Mouse (Mus musculus): ENCODE data around the gene Tgm1. TPM values are rescaled to one million over a fixed set of nuclear protein-coding genes. Genes with fewer than 3 reads are reported as not detected.

Gene Tgm1
- polyA plus RNA-seq (2012) = 4.6 and 5.6 TPM in 2 replicates

DNA sequence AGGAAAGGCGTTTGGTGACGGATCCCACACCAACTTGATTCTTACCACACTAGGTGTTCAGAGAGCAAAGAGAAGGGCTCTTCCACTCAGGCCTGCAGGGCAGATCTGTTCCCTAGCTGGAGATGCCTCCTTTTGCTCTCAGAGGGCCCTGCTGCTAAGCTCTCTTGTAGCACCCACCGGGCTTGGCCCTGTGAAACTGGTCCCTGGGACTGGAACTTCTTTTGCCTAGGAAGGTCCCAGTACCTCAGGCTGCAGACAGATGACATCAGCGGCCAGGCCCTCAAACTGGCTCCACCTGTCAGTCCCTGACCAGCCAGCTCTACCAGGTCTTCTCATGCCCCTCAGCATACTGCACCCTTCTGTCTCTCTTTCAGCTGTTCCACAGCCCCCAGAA, at the start of gene Tgm1:
TSS of gene Tgm1 (minus strand) at position 198 of the 394 bp plus-strand sequence.

GRCm38 (mm10) chr14:55761163-55761562, 47.4 kb upstream of the Tgm1 start, which contains the start of gene Ltb4r2:
Gene Ltb4r2, plus strand, starts transcription at chr14:55761428.

GRCm38 (mm10) chr14:55758363-55758784, 44.6 kb upstream of the Tgm1 start, which contains the start of gene Cideb:
Gene Cideb, minus strand, starts transcription at chr14:55758458.

GRCm38 (mm10) chr14:55745180-55745860, 31.6 kb upstream of the Tgm1 start, which contains the start of the genes Dhrs1 and Nop9:
Gene Dhrs1, minus strand, starts transcription at chr14:55745690.
Gene Nop9, plus strand, starts transcription at chr14:55745693.

DNA sequence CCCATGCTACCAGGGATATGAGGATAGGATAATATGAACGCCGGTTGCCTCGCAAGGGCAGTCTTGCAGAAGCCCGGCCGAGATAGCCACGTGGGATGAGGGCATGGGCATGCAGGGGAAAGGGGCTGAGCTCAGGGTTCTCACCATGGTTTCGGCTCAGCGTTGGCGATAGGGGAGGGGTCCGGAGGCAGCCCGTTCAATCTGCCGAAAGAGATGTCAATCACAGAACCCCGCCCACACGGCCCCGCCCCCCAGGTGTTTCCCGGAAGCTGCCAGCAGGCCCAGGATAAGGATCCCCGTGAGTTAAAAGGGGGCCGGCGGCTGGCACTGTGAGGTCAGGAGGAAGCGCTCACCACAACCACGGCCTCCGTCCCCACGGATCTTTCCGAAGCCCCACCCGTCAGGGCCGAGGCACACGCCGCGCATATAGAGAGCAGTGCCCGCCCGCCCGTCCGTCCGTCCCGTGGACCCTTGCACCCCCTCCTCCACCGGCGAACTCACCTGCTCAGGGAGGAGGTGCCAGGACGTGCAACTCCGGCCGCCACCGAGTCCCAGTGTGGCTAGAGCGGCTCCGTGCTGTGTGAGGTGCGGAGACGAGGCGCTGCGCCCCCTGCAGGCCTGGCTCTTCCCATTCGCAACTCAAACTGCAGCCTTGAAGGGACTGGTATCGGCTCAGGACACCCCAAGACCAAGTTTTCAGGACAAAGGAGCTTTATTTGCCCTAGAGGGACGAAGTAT, 8.1 kb upstream of the Tgm1 start, which contains the start of gene Rabggta:
TSS of gene Rabggta (minus strand) at position 564 of the 738 bp plus-strand sequence.

GRCm38 (mm10) chr14:55681160-55682117, 32.3 kb downstream of the Tgm1 start, which contains the start of gene Tinf2:
Gene Tinf2, minus strand, starts transcription at chr14:55681820.

DNA sequence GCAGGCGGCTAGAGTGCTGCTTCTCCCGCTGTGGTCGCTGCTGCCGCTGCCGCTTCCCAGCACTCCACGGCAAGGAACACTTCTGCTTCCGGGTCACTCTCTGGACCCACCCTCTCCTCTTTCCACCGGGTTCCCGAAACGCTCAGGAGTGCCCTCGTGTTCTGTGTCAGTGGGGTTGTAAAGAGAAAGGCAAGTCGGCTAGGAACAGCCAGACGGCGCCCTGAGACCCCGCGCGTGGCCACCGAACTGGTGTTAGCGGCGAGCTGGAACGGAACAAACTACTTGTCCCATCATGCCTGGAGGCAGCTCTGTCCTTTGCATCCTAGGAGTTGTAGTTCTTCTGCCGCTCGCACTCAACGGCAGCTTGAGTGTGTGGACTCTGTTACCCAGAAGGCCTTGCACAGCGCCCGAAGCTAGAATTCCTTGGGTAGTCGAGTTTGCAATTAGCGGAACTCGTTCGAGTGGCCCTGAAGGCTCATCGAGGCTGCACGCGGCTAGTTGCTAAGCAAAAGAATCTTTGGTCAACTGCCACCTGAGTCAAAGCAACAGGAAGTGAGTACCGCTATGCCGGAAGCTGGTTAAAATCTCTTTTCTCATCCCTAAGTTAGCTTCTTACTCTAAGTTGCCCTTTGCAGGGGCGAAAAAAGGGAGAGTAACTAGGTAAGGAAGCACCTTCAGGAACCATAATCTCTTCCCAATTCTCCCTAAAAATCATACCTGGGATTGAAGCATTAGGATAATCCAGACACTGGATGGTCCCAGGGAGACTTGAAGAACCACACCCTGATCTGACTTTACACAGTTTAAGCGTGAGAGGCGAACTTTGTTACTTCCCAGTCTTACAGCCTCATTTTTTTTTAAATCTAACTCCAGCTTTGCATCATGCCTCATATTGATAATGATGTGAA, 41.6 kb downstream of the Tgm1 start, which contains the start of the genes Gmpr2 and Nedd8:
TSS of gene Gmpr2 (plus strand) at position 109 of the 908 bp plus-strand sequence.
TSS of gene Nedd8 (minus strand) at position 292 of the 908 bp plus-strand sequence.

GRCm38 (mm10) chr14:55659960-55660573, 53.7 kb downstream of the Tgm1 start, which contains the start of gene Mdp1:
Gene Mdp1, minus strand, starts transcription at chr14:55660508.

Other genes starting within 250 kb of the Tgm1 start
- 104 TPM in 2 replicates for gene Dhrs4, start 235.2 kb downstream of the Tgm1 start, polyA plus RNA-seq (2012)
- 4.3 and 4.5 TPM in 2 replicates for gene Carmil3, start 223.3 kb downstream of the Tgm1 start, polyA plus RNA-seq (2012)
- gene Cpne6, start 203.5 kb downstream of the Tgm1 start, polyA plus RNA-seq (2012) = not detected in 2 replicates
- gene Nrl, start 188.9 kb downstream of the Tgm1 start, polyA plus RNA-seq (2012) = not detected in 2 replicates
- 86.4 and 95.5 TPM in 2 replicates for gene Pck2, start 173.7 kb downstream of the Tgm1 start, polyA plus RNA-seq (2012)
- gene Dcaf11, start 153.9 kb downstream of the Tgm1 start, polyA plus RNA-seq (2012) = 55.9 and 75.4 TPM in 2 replicates
- 0.47 and 0.96 TPM in 2 replicates for gene A730061H03Rik, start 153.5 kb downstream of the Tgm1 start, polyA plus RNA-seq (2012)
- 0.60 and 1.2 TPM in 2 replicates for gene Fitm1, start 138.3 kb downstream of the Tgm1 start, polyA plus RNA-seq (2012)
- gene Psme1, start 135.8 kb downstream of the Tgm1 start, polyA plus RNA-seq (2012) = 244 and 281 TPM in 2 replicates
- 8.4 and 8.5 TPM in 2 replicates for gene Emc9, start 128.6 kb downstream of the Tgm1 start, polyA plus RNA-seq (2012)
- gene Psme2, start 122.8 kb downstream of the Tgm1 start, polyA plus RNA-seq (2012) = 82.1 TPM in 2 replicates
- 31.2 and 32.0 TPM in 2 replicates for gene Rnf31, start 122.2 kb downstream of the Tgm1 start, polyA plus RNA-seq (2012)
- gene Irf9, start 110.4 kb downstream of the Tgm1 start, polyA plus RNA-seq (2012) = 88.9 and 109 TPM in 2 replicates
- gene Rec8, start 95.9 kb downstream of the Tgm1 start, polyA plus RNA-seq (2012) = 18.2 and 29.4 TPM in 2 replicates
- gene Ipo4, start 78.0 kb downstream of the Tgm1 start, polyA plus RNA-seq (2012) = 62.9 and 90.9 TPM in 2 replicates
- gene Gm49378, start 76.0 kb downstream of the Tgm1 start, polyA plus RNA-seq (2012) = 1.4 and 1.5 TPM in 2 replicates
- gene Tm9sf1, start 70.1 kb downstream of the Tgm1 start, polyA plus RNA-seq (2012) = 19.0 and 19.4 TPM in 2 replicates
- 0.07 TPM in 1 of 2 replicates, not detected in the other for gene Tssk4, start 63.7 kb downstream of the Tgm1 start, polyA plus RNA-seq (2012)
- gene Mdp1, start 53.4 kb downstream of the Tgm1 start, polyA plus RNA-seq (2012) = 13.6 and 17.8 TPM in 2 replicates
- 23.9 and 24.7 TPM in 2 replicates for gene Gmpr2, start 42.0 kb downstream of the Tgm1 start, polyA plus RNA-seq (2012)
- 102 and 110 TPM in 2 replicates for gene Nedd8, start 41.8 kb downstream of the Tgm1 start, polyA plus RNA-seq (2012)
- 31.6 and 41.8 TPM in 2 replicates for gene Tinf2, start 32.1 kb downstream of the Tgm1 start, polyA plus RNA-seq (2012)
- 30.6 and 31.0 TPM in 2 replicates for gene Rabggta, start 8.3 kb upstream of the Tgm1 start, polyA plus RNA-seq (2012)
- gene Dhrs1, start 31.8 kb upstream of the Tgm1 start, polyA plus RNA-seq (2012) = 3.9 and 5.5 TPM in 2 replicates
- 30.4 and 53.0 TPM in 2 replicates for gene Nop9, start 31.8 kb upstream of the Tgm1 start, polyA plus RNA-seq (2012)
- 0.31 and 0.45 TPM in 2 replicates for gene Cideb, start 44.5 kb upstream of the Tgm1 start, polyA plus RNA-seq (2012)
- 0.83 and 1.1 TPM in 2 replicates for gene Ltb4r2, start 47.5 kb upstream of the Tgm1 start, polyA plus RNA-seq (2012)
- 33.3 and 45.8 TPM in 2 replicates for gene Ltb4r1, start 52.0 kb upstream of the Tgm1 start, polyA plus RNA-seq (2012)
- gene Adcy4, start 70.2 kb upstream of the Tgm1 start, polyA plus RNA-seq (2012) = 0.09 and 0.10 TPM in 2 replicates
- gene Ripk3, start 74.9 kb upstream of the Tgm1 start, polyA plus RNA-seq (2012) = 63.9 and 71.4 TPM in 2 replicates
- gene Nfatc4, start 109.2 kb upstream of the Tgm1 start, polyA plus RNA-seq (2012) = 0.15 and 0.40 TPM in 2 replicates
- gene Nynrin, start 140.1 kb upstream of the Tgm1 start, polyA plus RNA-seq (2012) = 4.9 and 6.6 TPM in 2 replicates
- gene Cbln3, start 170.5 kb upstream of the Tgm1 start, polyA plus RNA-seq (2012) = 0.09 and 0.34 TPM in 2 replicates
- 10.5 and 16.6 TPM in 2 replicates for gene Khnyn, start 171.0 kb upstream of the Tgm1 start, polyA plus RNA-seq (2012)
- gene Sdr39u1, start 186.4 kb upstream of the Tgm1 start, polyA plus RNA-seq (2012) = 10.6 and 15.2 TPM in 2 replicates
- 0.06 TPM in 1 of 2 replicates, not detected in the other for gene Cma1, start 230.7 kb upstream of the Tgm1 start, polyA plus RNA-seq (2012)
- not detected in 2 replicates for gene Cma2, start 237.1 kb upstream of the Tgm1 start, polyA plus RNA-seq (2012)